Mouse (Mus musculus): ENCODE results near the gene Ppara. TPM values are rescaled to one million over a fixed set of nuclear protein-coding genes. Genes with fewer than 3 reads are reported as not detected.

Gene Ppara
- 74.5 and 79.8 TPM in 2 replicates for polyA plus RNA-seq (2012; rRNA removed)

GRCm38 (mm10) chr15:85734571-85735033, at the start of gene Ppara:
Gene Ppara (plus strand): TSS chr15:85734983.

GRCm38 (mm10) chr15:85811535-85812277, 76.9 kb downstream of the Ppara start, which contains the start of gene Cdpf1:
Gene Cdpf1 (minus strand): TSS chr15:85811697.

GRCm38 (mm10) chr15:85821203-85822010, 86.6 kb downstream of the Ppara start, which contains the start of gene Pkdrej:
Gene Pkdrej (minus strand): TSS chr15:85821734.

GRCm38 (mm10) chr15:85831954-85832590, 97.3 kb downstream of the Ppara start, which contains the start of gene Ttc38:
Gene Ttc38 (plus strand): TSS chr15:85832306.

Other genes with a start within 250 kb of the Ppara start
- gene 7530416G11Rik, start 231.8 kb upstream of the Ppara start, polyA plus RNA-seq (2012; rRNA removed): not detected in 2 replicates
- gene Wnt7b, start 152.5 kb upstream of the Ppara start, polyA plus RNA-seq (2012; rRNA removed): 0.15 and 0.20 TPM in 2 replicates
- 11.8 and 12.6 TPM in 2 replicates for gene Cdpf1, start 76.7 kb downstream of the Ppara start, polyA plus RNA-seq (2012; rRNA removed)
- 0.05 and 0.06 TPM in 2 replicates for gene Pkdrej, start 86.8 kb downstream of the Ppara start, polyA plus RNA-seq (2012; rRNA removed)
- gene Ttc38, start 97.3 kb downstream of the Ppara start, polyA plus RNA-seq (2012; rRNA removed): 6.8 and 7.7 TPM in 2 replicates
- gene Gtse1, start 124.8 kb downstream of the Ppara start, polyA plus RNA-seq (2012; rRNA removed): 8.9 and 10.1 TPM in 2 replicates
- 13.9 and 17.7 TPM in 2 replicates for gene Trmu, start 144.3 kb downstream of the Ppara start, polyA plus RNA-seq (2012; rRNA removed)

Measured in liver, embryonic 18 days (tissue).